Mouse (Mus musculus) MEL (cell line): ENCODE data around the gene Ranbp3l.

Experiments used
- EP300 ChIP-seq, 2 experiments: IDR thresholded peaks; 2 replicates each; pipeline ENCODE4 v1.6.1; 2011; ENCODE audit warnings: improper control_type of control experiment in 2 of 2, low read length in 2 of 2, low read depth in 1 of 2, mild to moderate bottlenecking in 1 of 2
- MAZ ChIP-seq: IDR thresholded peaks from 2 replicates; pipeline ENCODE4 v1.6.1; 2012; ENCODE audit warnings: low read depth, mild to moderate bottlenecking, inconsistent platforms, low read length, improper control_type of control experiment
- POLR2A ChIP-seq, 2 experiments: IDR thresholded peaks; 2 replicates each; pipeline ENCODE4 v1.6.1; 2011 to 2012; ENCODE audit warnings: low read length in 2 of 2, mild to moderate bottlenecking in 2 of 2, control low read depth in 1 of 2, improper control_type of control experiment in 1 of 2, low read depth in 1 of 2, moderate library complexity in 1 of 2; ENCODE audit not compliant: control insufficient read depth in 1 of 2, insufficient read depth in 1 of 2, poor library complexity in 1 of 2
- TCF12 ChIP-seq: IDR thresholded peaks from 2 replicates; pipeline ENCODE4 v1.6.1; 2014; ENCODE audit warnings: low read depth, mild to moderate bottlenecking, inconsistent platforms, low read length, improper control_type of control experiment, moderate library complexity
- USF2 ChIP-seq, 2 experiments: IDR thresholded peaks; 2 replicates each; pipeline ENCODE4 v1.6.1; 2011 to 2012; ENCODE audit warnings: improper control_type of control experiment in 2 of 2, low read length in 2 of 2, borderline replicate concordance in 1 of 2, inconsistent platforms in 1 of 2, low read depth in 1 of 2, mild to moderate bottlenecking in 1 of 2; ENCODE audit not compliant: insufficient read depth in 1 of 2
- ZMIZ1 ChIP-seq: IDR thresholded peaks from 2 replicates; pipeline ENCODE4 v1.6.1; 2012; ENCODE audit warnings: low read depth, mild to moderate bottlenecking, inconsistent platforms, low read length, improper control_type of control experiment, moderate library complexity

- TF ChIP-seq MAZ (no peak), ZMIZ1 (no peak), POLR2A (IDR thresholded peaks at IDR 0.05; ENCODE audit: control insufficient read depth in 1 of 2, insufficient read depth in 1 of 2, low read depth in 1 of 2, low read length in 2 of 2, poor library complexity in 1 of 2) (no peak), EP300 (IDR thresholded peaks at IDR 0.05; ENCODE audit: low read depth in 1 of 2, low read length in 2 of 2) (no peak), USF2 (IDR thresholded peaks at IDR 0.05; ENCODE audit: borderline replicate concordance in 1 of 2, insufficient read depth in 1 of 2, low read depth in 1 of 2, low read length in 2 of 2) (no peak), TCF12 (no peak)
Measured at GRCm38 (mm10) chr15:8995490-8995889, 27.7 kb downstream of the Ranbp3l start.
